Mouse (Mus musculus) MEL (cell line): ENCODE data around the gene Hsd17b13.

ENCODE experiments used
- CTCF ChIP-seq, 3 experiments: IDR thresholded peaks in 2 of 3; conservative IDR thresholded peaks in 1 of 3; 2 replicates each; pipeline ENCODE4 v1.5.1; 2011 to 2012; ENCODE audit warnings: low read length in 3 of 3, low read depth in 2 of 3, mild to moderate bottlenecking in 2 of 3, improper control_type of control experiment in 1 of 3, inconsistent platforms in 1 of 3, mixed read lengths in 1 of 3, moderate library complexity in 1 of 3; ENCODE audit not compliant: control insufficient read depth in 1 of 3, insufficient read depth in 1 of 3, poor library complexity in 1 of 3, severe bottlenecking in 1 of 3
- ELF1 ChIP-seq: IDR thresholded peaks from 2 replicates; pipeline ENCODE4 v1.6.1; 2014; ENCODE audit warnings: low read depth, mild to moderate bottlenecking, inconsistent platforms, low read length, improper control_type of control experiment, moderate library complexity
- MAZ ChIP-seq: IDR thresholded peaks from 2 replicates; pipeline ENCODE4 v1.6.1; 2012; ENCODE audit warnings: low read depth, mild to moderate bottlenecking, inconsistent platforms, low read length, improper control_type of control experiment
- MEF2A ChIP-seq: IDR thresholded peaks from 2 replicates; pipeline ENCODE4 v1.6.1; 2014; ENCODE audit warnings: low read depth, mild to moderate bottlenecking, inconsistent platforms, low read length, improper control_type of control experiment; ENCODE audit not compliant: poor library complexity, insufficient replicate concordance, severe bottlenecking; ENCODE audit errors: extremely low read depth
- POLR2A ChIP-seq, 2 experiments: IDR thresholded peaks; 2 replicates each; pipeline ENCODE4 v1.6.1; 2011 to 2012; ENCODE audit warnings: low read length in 2 of 2, mild to moderate bottlenecking in 2 of 2, control low read depth in 1 of 2, improper control_type of control experiment in 1 of 2, low read depth in 1 of 2, moderate library complexity in 1 of 2; ENCODE audit not compliant: control insufficient read depth in 1 of 2, insufficient read depth in 1 of 2, poor library complexity in 1 of 2
- POLR2AphosphoS2 ChIP-seq: IDR thresholded peaks from 2 replicates; pipeline ENCODE4 v1.6.1; 2011; ENCODE audit warnings: low read length, improper control_type of control experiment
- TAL1 ChIP-seq: IDR thresholded peaks from 2 replicates; pipeline ENCODE4 v1.6.1; 2012; ENCODE audit warnings: mild to moderate bottlenecking, inconsistent platforms, low read length, moderate library complexity, mixed read lengths
- TBP ChIP-seq: IDR thresholded peaks from 2 replicates; pipeline ENCODE4 v1.8.0; 2011; ENCODE audit warnings: low read depth, low read length, improper control_type of control experiment

DNA sequence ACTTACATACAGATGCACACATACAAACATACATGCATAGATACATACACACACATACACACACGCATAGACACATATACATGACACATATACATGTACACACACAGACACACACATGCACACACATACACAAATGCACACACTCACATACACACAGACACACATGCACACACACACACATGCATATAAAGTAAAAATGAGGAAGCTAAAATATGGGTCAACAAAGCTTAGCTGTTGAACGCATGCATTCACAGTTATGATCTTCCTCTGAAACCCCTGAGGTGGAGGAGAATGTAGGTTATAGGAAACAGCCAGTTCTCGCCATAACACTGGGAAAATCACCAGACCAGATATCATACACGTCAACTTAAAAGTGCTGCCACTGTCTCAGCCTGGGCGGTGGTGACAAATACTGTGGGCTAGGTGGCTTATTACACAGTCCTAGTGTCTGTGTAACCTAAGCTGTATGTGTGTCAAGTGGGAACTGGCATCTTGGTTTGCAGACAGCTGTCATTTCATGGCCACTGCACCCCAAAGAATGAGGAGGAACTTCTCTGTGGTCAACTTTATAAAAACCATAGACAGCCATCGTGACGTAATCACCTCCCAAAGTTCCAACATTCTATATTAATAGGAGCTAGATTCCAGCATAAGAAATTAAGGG, 829 bp upstream of the Hsd17b13 start:
- TF ChIP-seq TAL1 (no peak), CTCF (IDR thresholded peaks at IDR 0.05 in 2 of 3, conservative IDR thresholded peaks at IDR 0.05 in 1 of 3; ENCODE audit: control insufficient read depth in 1 of 3, insufficient read depth in 1 of 3, low read depth in 2 of 3, low read length in 3 of 3, poor library complexity in 1 of 3, severe bottlenecking in 1 of 3) (no peak), POLR2A (IDR thresholded peaks at IDR 0.05; ENCODE audit: control insufficient read depth in 1 of 2, insufficient read depth in 1 of 2, low read depth in 1 of 2, low read length in 2 of 2, poor library complexity in 1 of 2) (no peak), MEF2A (no peak), MAZ (no peak), TBP (no peak), POLR2AphosphoS2 (no peak), ELF1 (no peak)
